Mouse (Mus musculus): Measurements from ENCODE around the gene Telo2.

- TF ChIP-seq CTCF (IDR thresholded peaks at IDR 0.05; ENCODE audit: extremely low read depth, insufficient read depth, low read length) = 0 out of 2 replicates have a peak, but pooled peaks have one; percentile 8
- no peak for TF ChIP-seq POLR2A (IDR thresholded peaks at IDR 0.05; ENCODE audit: extremely low read depth, insufficient read depth, low read length)
These were observed 32.3 kb downstream of the Telo2 start, which contains the start of gene Tmem204 for GRCm38 (mm10) chr17:25083444-25083931.

Data from cortical plate, adult 2 months (tissue).